Mouse (Mus musculus) heart, embryonic 14.5 days (tissue): Measurements from ENCODE around the gene Ncor2. TPM values are rescaled to one million over a fixed set of nuclear protein-coding genes. Genes with fewer than 3 reads are reported as not detected.
A peak's percentile ranks its signal among the peaks of the same experiment; 100 is the strongest.

ENCODE experiments used
- ATAC-seq: fragments of 200-750 bp; cut with Nextera tagmentation; 2 replicates; pipeline ENCODE4 v1.8.0; 2017; ENCODE audit warnings: low read depth, moderate TSS enrichment; ENCODE audit not compliant: insufficient number of reproducible peaks, insufficient read depth, low FRiP score
- H3K27ac ChIP-seq, 2 experiments: fragments of 200-500 bp in 1 of 2; fragments of 300-500 bp in 1 of 2; sonication (generic) in 1 of 2; replicated peaks in 1 of 2; 2 replicates each; pipeline ENCODE4 v1.5.1; 2012 to 2014; ENCODE audit warnings: low read depth in 2 of 2, low read length in 2 of 2, control low read depth in 1 of 2, mild to moderate bottlenecking in 1 of 2, mixed read lengths in 1 of 2; ENCODE audit not compliant: control insufficient read depth in 1 of 2, insufficient read depth in 1 of 2
- H3K27me3 ChIP-seq: fragments of 300-500 bp; sonication (generic); 2 replicates; pipeline ENCODE4 v1.6.1; 2014; ENCODE audit warnings: mild to moderate bottlenecking, low read length, control low read depth; ENCODE audit not compliant: control insufficient read depth, insufficient read depth
- H3K36me3 ChIP-seq: fragments of 300-500 bp; sonication (generic); 2 replicates; pipeline ENCODE4 v1.6.1; 2014; ENCODE audit warnings: mild to moderate bottlenecking, control low read depth, low read length, mixed read lengths; ENCODE audit not compliant: control insufficient read depth, insufficient read depth
- H3K4me1 ChIP-seq, 2 experiments: fragments of 200-500 bp in 1 of 2; fragments of 300-500 bp in 1 of 2; sonication (generic) in 1 of 2; 2 replicates each; pipeline ENCODE4 v1.6.1; 2012 to 2014; ENCODE audit warnings: low read length in 2 of 2, control low read depth in 1 of 2, mixed read lengths in 1 of 2; ENCODE audit not compliant: control insufficient read depth in 2 of 2, insufficient read depth in 2 of 2
- H3K4me2 ChIP-seq: fragments of 300-500 bp; sonication (generic); 2 replicates; pipeline ENCODE4 v1.6.1; 2014; ENCODE audit warnings: mild to moderate bottlenecking, low read length
- H3K4me3 ChIP-seq, 2 experiments: fragments of 200-500 bp in 1 of 2; fragments of 300-500 bp in 1 of 2; sonication (generic) in 1 of 2; 2 replicates each; pipeline ENCODE4 v1.5.1; 2012 to 2014; ENCODE audit warnings: low read length in 2 of 2, mild to moderate bottlenecking in 2 of 2, control low read depth in 1 of 2, low read depth in 1 of 2, moderate library complexity in 1 of 2; ENCODE audit not compliant: control insufficient read depth in 1 of 2, insufficient read depth in 1 of 2
- H3K9ac ChIP-seq: fragments of 300-500 bp; sonication (generic); 2 replicates; pipeline ENCODE4 v1.6.1; 2014; ENCODE audit warnings: mild to moderate bottlenecking, low read length
- H3K9me3 ChIP-seq: fragments of 300-500 bp; sonication (generic); 2 replicates; pipeline ENCODE4 v1.6.1; 2016; ENCODE audit warnings: low read length, control low read depth; ENCODE audit not compliant: control insufficient read depth
- WGBS: fragments of 180-500 bp; shearing (Covaris S2); extraction: QIAGEN DNeasy Blood & Tissue Kit; methylation state at CpG from one replicate; pipeline ENCODE4 v1.1.7; 2014; 5-methylcytosine and 5-hydroxymethylcytosine counted together
- polyA plus RNA-seq: library from polyadenylated mRNA; unstranded; fragments of >200 nt; fragmentation: Nextera tagmentation; extraction: Ambion mirVana; gene quantifications from 2 replicates; pipeline ENCODE4 v1.2.1, GENCODE M21; 2014

Ncor2 gene
- polyA plus RNA-seq, 1 experiment from 2014 or later, result 17.6 TPM

GRCm38 (mm10) chr5:125157375-125158033, 21.5 kb downstream of the Ncor2 start:
- Histone ChIP-seq H3K27ac (peak overlapping the region in 1 of 2 experiments; percentile 79; a peak in 1 of 4 replicates), H3K4me3 (no peak overlapping the region), H3K4me1 (peaks cover 55 to 81% of the 10 kb centered on the region in 2 experiments), H3K36me3 (0 out of 2 replicates have a peak, but pooled peaks cover 7% of the 10 kb centered on the region), H3K27me3 (no peaks in the 10 kb centered on the region), H3K4me2 (no peak overlapping the region), H3K9me3 (no peaks in the 10 kb centered on the region), H3K9ac (peak overlapping the region; percentile 66; the same call in 1 of the 2 replicates)
- 54% methylated on average over 8 of the region's 8 CpGs for WGBS
- no peak for ATAC-seq

GRCm38 (mm10) chr5:125156418-125157205, 22.4 kb downstream of the Ncor2 start:
- H3K9ac ChIP-seq, result peak overlapping the region; percentile 66; the same call in 1 of the 2 replicates
- H3K27me3 ChIP-seq, result no peaks in the 10 kb centered on the region
- H3K36me3 ChIP-seq, result 0 out of 2 replicates have a peak, but pooled peaks cover 7% of the 10 kb centered on the region
- no peak overlapping the region for H3K4me2 ChIP-seq
- H3K4me3 ChIP-seq, result no peak overlapping the region
- H3K4me1 ChIP-seq, result peaks cover 64 to 84% of the 10 kb centered on the region in 2 experiments
- H3K9me3 ChIP-seq, result no peaks in the 10 kb centered on the region
- no peak overlapping the region for H3K27ac ChIP-seq
- WGBS, result 79% methylated on average over 22 of the region's 22 CpGs
- no peak for ATAC-seq

GRCm38 (mm10) chr5:125155451-125155850, 23.6 kb downstream of the Ncor2 start:
- H3K9me3 ChIP-seq, result no peaks in the 10 kb centered on the region
- no peak overlapping the region for H3K4me2 ChIP-seq
- H3K4me3 ChIP-seq, result no peak overlapping the region
- H3K36me3 ChIP-seq, result no peaks in the 10 kb centered on the region
- H3K27ac ChIP-seq, result no peak overlapping the region
- peaks cover 73 to 91% of the 10 kb centered on the region in 2 experiments for H3K4me1 ChIP-seq
- no peaks in the 10 kb centered on the region for H3K27me3 ChIP-seq
- no peak for ATAC-seq
- WGBS, result 86% methylated on average over 4 of the region's 4 CpGs
- no peak overlapping the region; the same call in 1 of the 2 replicates for H3K9ac ChIP-seq

GRCm38 (mm10) chr5:125154989-125155388, 24.0 kb downstream of the Ncor2 start:
- Histone ChIP-seq H3K27me3 (no peaks in the 10 kb centered on the region), H3K4me3 (no peak overlapping the region), H3K4me1 (peaks cover 69 to 89% of the 10 kb centered on the region in 2 experiments), H3K9me3 (no peaks in the 10 kb centered on the region), H3K36me3 (no peaks in the 10 kb centered on the region), H3K4me2 (no peak overlapping the region), H3K9ac (no peak overlapping the region), H3K27ac (no peak overlapping the region)
- ATAC-seq, result no peak
- 73% methylated on average over 5 of the region's 5 CpGs for WGBS

GRCm38 (mm10) chr5:125154178-125154577, 24.8 kb downstream of the Ncor2 start:
- no peaks in the 10 kb centered on the region for H3K9me3 ChIP-seq
- ATAC-seq, result no peak
- H3K4me1 ChIP-seq, result peaks cover 67 to 89% of the 10 kb centered on the region in 2 experiments
- H3K27me3 ChIP-seq, result no peaks in the 10 kb centered on the region
- no peak overlapping the region for H3K4me2 ChIP-seq
- H3K9ac ChIP-seq, result no peak overlapping the region
- no peaks in the 10 kb centered on the region for H3K36me3 ChIP-seq
- H3K27ac ChIP-seq, result peak overlapping the region in 1 of 2 experiments; percentile 19; a peak in 1 of 4 replicates
- H3K4me3 ChIP-seq, result no peak overlapping the region
- WGBS, result 47% methylated on average over 5 of the region's 5 CpGs

- no peak for ATAC-seq
- no peak overlapping the region for H3K27ac ChIP-seq
- H3K36me3 ChIP-seq, result no peaks in the 10 kb centered on the region
- WGBS, result 84% methylated on average over 11 of the region's 11 CpGs
- H3K9me3 ChIP-seq, result no peaks in the 10 kb centered on the region
- peaks cover 67 to 89% of the 10 kb centered on the region in 2 experiments for H3K4me1 ChIP-seq
- no peaks in the 10 kb centered on the region for H3K27me3 ChIP-seq
- H3K9ac ChIP-seq, result no peak overlapping the region
- H3K4me3 ChIP-seq, result no peak overlapping the region
- no peak overlapping the region for H3K4me2 ChIP-seq
Measured at GRCm38 (mm10) chr5:125153201-125153816, 25.7 kb downstream of the Ncor2 start.

DNA sequence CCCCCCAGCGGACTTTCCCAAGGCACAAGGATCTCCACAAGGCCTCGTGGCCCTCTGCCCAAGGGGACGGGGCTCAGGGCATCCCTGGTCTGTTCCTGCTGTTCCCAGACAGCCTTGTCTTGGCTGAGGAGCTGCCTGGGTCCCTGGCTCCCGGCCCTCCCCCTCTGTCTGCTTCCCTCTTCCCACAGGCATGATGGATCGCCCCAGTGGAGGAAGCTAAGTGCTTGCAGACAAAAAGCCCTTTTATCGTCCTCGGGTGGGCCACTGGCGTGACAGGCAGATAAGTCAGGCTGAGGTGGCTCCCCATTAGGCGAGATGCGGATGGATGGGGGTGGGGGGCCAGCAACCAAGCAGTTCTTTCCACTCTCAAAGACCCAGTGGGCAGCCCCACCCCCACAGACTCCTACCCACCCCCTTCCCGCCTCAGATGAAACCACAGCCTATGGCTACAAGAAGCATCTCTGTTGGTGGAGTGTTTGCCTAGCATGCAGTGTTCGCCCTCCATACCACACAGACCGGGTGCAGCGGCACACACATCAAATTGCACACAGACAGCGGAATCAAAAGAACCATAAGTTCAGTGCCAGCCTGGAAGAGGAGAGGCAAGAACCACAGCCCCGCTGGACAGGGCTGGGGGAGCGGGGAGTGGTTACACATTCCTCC, 27.0 kb downstream of the Ncor2 start:
- peak overlapping the region; percentile 24 to 75 for H3K27ac ChIP-seq
- H3K4me1 ChIP-seq, result peaks cover 65 to 89% of the 10 kb centered on the region in 2 experiments
- no peak overlapping the region for H3K4me3 ChIP-seq
- peak overlapping the region; percentile 41 for H3K4me2 ChIP-seq
- 23% methylated on average over 17 of the region's 17 CpGs for WGBS
- H3K27me3 ChIP-seq, result no peaks in the 10 kb centered on the region
- H3K9ac ChIP-seq, result peak overlapping the region; percentile 13; the same call in 1 of the 2 replicates
- 0 out of 2 replicates have a peak, but pooled peaks have one; percentile 14 for ATAC-seq
- H3K36me3 ChIP-seq, result no peaks in the 10 kb centered on the region
- no peaks in the 10 kb centered on the region for H3K9me3 ChIP-seq
